Mouse (Mus musculus) myocyte (in vitro differentiated cells): ENCODE results near the gene Atg4c. TPM values are rescaled to one million over a fixed set of nuclear protein-coding genes. Genes with fewer than 3 reads are reported as not detected.

Experiments used
- H3K27me3 ChIP-seq: one replicate; pipeline ENCODE4 v1.6.1; 2011; ENCODE audit not compliant: control insufficient read depth, insufficient read depth, insufficient read length
- H3K36me3 ChIP-seq: one replicate; pipeline ENCODE4 v1.6.1; 2011; ENCODE audit not compliant: control insufficient read depth, insufficient read depth
- H3K4me2 ChIP-seq: one replicate; pipeline ENCODE4 v1.6.1; 2011; ENCODE audit warnings: low read depth, control low read depth
- H3K4me3 ChIP-seq: one replicate; pipeline ENCODE4 v1.5.1; 2011; ENCODE audit warnings: mild to moderate bottlenecking, control low read depth, moderate library complexity
- H3K79me2 ChIP-seq: one replicate; pipeline ENCODE4 v1.6.1; 2011; ENCODE audit not compliant: control insufficient read depth, insufficient read depth
- H3ac ChIP-seq: one replicate; pipeline ENCODE4 v1.6.1; 2011; ENCODE audit not compliant: control insufficient read depth, insufficient read length
- CEBPB ChIP-seq: IDR thresholded peaks from 2 replicates; pipeline ENCODE4 v1.6.1; 2011; ENCODE audit warnings: mild to moderate bottlenecking, moderate library complexity; ENCODE audit not compliant: poor library complexity, insufficient read depth, severe bottlenecking
- E2F4 ChIP-seq: IDR thresholded peaks from one replicate; pipeline ENCODE4 v1.6.1; 2011; ENCODE audit warnings: mild to moderate bottlenecking, control low read depth, moderate library complexity; ENCODE audit not compliant: insufficient read depth
- MAX ChIP-seq: IDR thresholded peaks from one replicate; pipeline ENCODE4 v1.6.1; 2011; ENCODE audit warnings: low read depth, mild to moderate bottlenecking, control low read depth
- MYOD1 ChIP-seq, 3 experiments: IDR thresholded peaks; one replicate each; pipeline ENCODE4 v1.6.1; 2011; ENCODE audit warnings: control low read depth in 2 of 3, low read depth in 2 of 3, mild to moderate bottlenecking in 2 of 3, moderate library complexity in 1 of 3; ENCODE audit not compliant: insufficient read length in 2 of 3, control insufficient read depth in 1 of 3
- MYOG ChIP-seq, 3 experiments: IDR thresholded peaks; one replicate each; pipeline ENCODE4 v1.6.1; 2011; ENCODE audit warnings: control low read depth in 2 of 3, low read depth in 2 of 3, mild to moderate bottlenecking in 2 of 3; ENCODE audit not compliant: insufficient read length in 2 of 3, control insufficient read depth in 1 of 3, insufficient read depth in 1 of 3
- POLR2A ChIP-seq: IDR thresholded peaks from one replicate; pipeline ENCODE4 v1.6.1; 2011; ENCODE audit warnings: low read depth, mild to moderate bottlenecking, control low read depth, moderate library complexity; ENCODE audit not compliant: insufficient read length
- POLR2AphosphoS2 ChIP-seq: IDR thresholded peaks from one replicate; pipeline ENCODE4 v1.6.1; 2011; ENCODE audit warnings: low read depth, control low read depth; ENCODE audit not compliant: insufficient read length
- REST ChIP-seq: IDR thresholded peaks from one replicate; pipeline ENCODE4 v1.6.1; 2011; ENCODE audit warnings: mild to moderate bottlenecking, control low read depth, moderate library complexity; ENCODE audit not compliant: insufficient read depth, insufficient read length
- SRF ChIP-seq: IDR thresholded peaks from one replicate; pipeline ENCODE4 v1.6.1; 2011; ENCODE audit warnings: low read depth; ENCODE audit not compliant: control insufficient read depth, insufficient read length
- TCF12 ChIP-seq: IDR thresholded peaks from one replicate; pipeline ENCODE4 v1.6.1; 2011; ENCODE audit warnings: mild to moderate bottlenecking, control low read depth; ENCODE audit not compliant: poor library complexity, insufficient read depth, severe bottlenecking
- TCF3 ChIP-seq: IDR thresholded peaks from one replicate; pipeline ENCODE4 v1.6.1; 2011; ENCODE audit warnings: low read depth, control low read depth; ENCODE audit not compliant: insufficient read length
- USF1 ChIP-seq: IDR thresholded peaks from one replicate; pipeline ENCODE4 v1.6.1; 2011; ENCODE audit warnings: low read depth, mild to moderate bottlenecking, control low read depth, moderate library complexity
- polyA plus RNA-seq: library from polyadenylated mRNA; unstranded; fragments of >200 nt; fragmentation: generic; extraction: Trizol; gene quantifications from one replicate; pipeline ENCODE4 v1.2.1, GENCODE M21; 2012; ENCODE audit warnings: missing spikeins

Gene Atg4c
- polyA plus RNA-seq, 1 experiment, result 3.5 TPM

- no peaks in the 10 kb centered on the region for H3K79me2 ChIP-seq
- no peak overlapping the region for H3K4me3 ChIP-seq
- no peak for TF ChIP-seq MYOD1 (IDR thresholded peaks at IDR 0.05; ENCODE audit: control insufficient read depth in 1 of 3, insufficient read length in 2 of 3, low read depth in 2 of 3)
- H3K27me3 ChIP-seq, result no peaks in the 10 kb centered on the region
- H3ac ChIP-seq, result no peak overlapping the region
- no peaks in the 10 kb centered on the region for H3K36me3 ChIP-seq
- peak overlapping the region; percentile 25 for H3K4me2 ChIP-seq
These were observed 73.2 kb downstream of the Atg4c start for GRCm38 (mm10) chr4:99266843-99267445.

GRCm38 (mm10) chr4:99272860-99273259, 79.1 kb downstream of the Atg4c start:
- H3K36me3 ChIP-seq, result no peaks in the 10 kb centered on the region
- H3K79me2 ChIP-seq, result no peaks in the 10 kb centered on the region
- no peak overlapping the region for H3K4me2 ChIP-seq
- no peak overlapping the region for H3ac ChIP-seq
- TF ChIP-seq CEBPB, result no peak
- no peak for TF ChIP-seq MAX
- TF ChIP-seq TCF3, result no peak
- no peak for TF ChIP-seq MYOG (IDR thresholded peaks at IDR 0.05; ENCODE audit: control insufficient read depth in 1 of 3, insufficient read depth in 1 of 3, insufficient read length in 2 of 3, low read depth in 2 of 3)
- no peak for TF ChIP-seq POLR2A
- TF ChIP-seq REST, result no peak
- TF ChIP-seq TCF12, result no peak
- no peak for TF ChIP-seq POLR2AphosphoS2
- no peaks in the 10 kb centered on the region for H3K27me3 ChIP-seq
- no peak overlapping the region for H3K4me3 ChIP-seq

GRCm38 (mm10) chr4:99273466-99273865, 79.7 kb downstream of the Atg4c start:
- H3ac ChIP-seq, result no peak overlapping the region
- H3K36me3 ChIP-seq, result no peaks in the 10 kb centered on the region
- no peaks in the 10 kb centered on the region for H3K79me2 ChIP-seq
- no peak overlapping the region for H3K4me3 ChIP-seq
- no peak overlapping the region for H3K4me2 ChIP-seq
- H3K27me3 ChIP-seq, result no peaks in the 10 kb centered on the region
- TF ChIP-seq USF1 (no peak), E2F4 (no peak), MYOD1 (IDR thresholded peaks at IDR 0.05; ENCODE audit: control insufficient read depth in 1 of 3, insufficient read length in 2 of 3, low read depth in 2 of 3) (no peak), MAX (no peak), MYOG (IDR thresholded peaks at IDR 0.05; ENCODE audit: control insufficient read depth in 1 of 3, insufficient read depth in 1 of 3, insufficient read length in 2 of 3, low read depth in 2 of 3) (no peak), POLR2AphosphoS2 (no peak), CEBPB (no peak), TCF12 (no peak), SRF (no peak), TCF3 (no peak), REST (no peak), POLR2A (no peak)

GRCm38 (mm10) chr4:99273979-99274378, 80.2 kb downstream of the Atg4c start:
- Histone ChIP-seq H3ac (no peak overlapping the region), H3K27me3 (no peaks in the 10 kb centered on the region), H3K79me2 (no peaks in the 10 kb centered on the region), H3K36me3 (no peaks in the 10 kb centered on the region), H3K4me2 (no peak overlapping the region), H3K4me3 (no peak overlapping the region)
- TF ChIP-seq MYOD1 (IDR thresholded peaks at IDR 0.05; ENCODE audit: control insufficient read depth in 1 of 3, insufficient read length in 2 of 3, low read depth in 2 of 3) (no peak), POLR2A (no peak), TCF3 (no peak), MAX (no peak), USF1 (no peak), E2F4 (no peak), POLR2AphosphoS2 (no peak), SRF (no peak), CEBPB (no peak), REST (no peak), TCF12 (no peak), MYOG (IDR thresholded peaks at IDR 0.05; ENCODE audit: control insufficient read depth in 1 of 3, insufficient read depth in 1 of 3, insufficient read length in 2 of 3, low read depth in 2 of 3) (no peak)

- Histone ChIP-seq H3ac (no peak overlapping the region), H3K27me3 (no peaks in the 10 kb centered on the region), H3K36me3 (no peaks in the 10 kb centered on the region), H3K4me2 (no peak overlapping the region), H3K79me2 (no peaks in the 10 kb centered on the region), H3K4me3 (no peak overlapping the region)
- TF ChIP-seq E2F4, result no peak
- no peak for TF ChIP-seq TCF12
- TF ChIP-seq MYOD1 (IDR thresholded peaks at IDR 0.05; ENCODE audit: control insufficient read depth in 1 of 3, insufficient read length in 2 of 3, low read depth in 2 of 3), result no peak
- TF ChIP-seq SRF, result no peak
- TF ChIP-seq POLR2A, result no peak
- TF ChIP-seq POLR2AphosphoS2, result no peak
- no peak for TF ChIP-seq CEBPB
- no peak for TF ChIP-seq USF1
- TF ChIP-seq MAX, result no peak
- TF ChIP-seq TCF3, result no peak
- TF ChIP-seq MYOG (IDR thresholded peaks at IDR 0.05; ENCODE audit: control insufficient read depth in 1 of 3, insufficient read depth in 1 of 3, insufficient read length in 2 of 3, low read depth in 2 of 3), result no peak
- no peak for TF ChIP-seq REST
These were observed 85.1 kb downstream of the Atg4c start for GRCm38 (mm10) chr4:99278876-99279275.
